Mouse (Mus musculus) right cerebral cortex, postnatal 36 days (tissue): ENCODE results near the gene Slc2a3.
A peak's percentile ranks its signal among the peaks of the same experiment; 100 is the strongest.
"Not testable (repeated sequence)": the region's sequence is repeated elsewhere in the genome, so short reads cannot be mapped to it uniquely, and the experiment has no call there.

Experiments
- DNase-seq, 2 experiments: peaks; one replicate each; pipeline ENCODE4 v3.0.0; 2022; ENCODE audit warnings: low spot score in 2 of 2, mixed read lengths in 1 of 2

Slc2a3 gene

DNA sequence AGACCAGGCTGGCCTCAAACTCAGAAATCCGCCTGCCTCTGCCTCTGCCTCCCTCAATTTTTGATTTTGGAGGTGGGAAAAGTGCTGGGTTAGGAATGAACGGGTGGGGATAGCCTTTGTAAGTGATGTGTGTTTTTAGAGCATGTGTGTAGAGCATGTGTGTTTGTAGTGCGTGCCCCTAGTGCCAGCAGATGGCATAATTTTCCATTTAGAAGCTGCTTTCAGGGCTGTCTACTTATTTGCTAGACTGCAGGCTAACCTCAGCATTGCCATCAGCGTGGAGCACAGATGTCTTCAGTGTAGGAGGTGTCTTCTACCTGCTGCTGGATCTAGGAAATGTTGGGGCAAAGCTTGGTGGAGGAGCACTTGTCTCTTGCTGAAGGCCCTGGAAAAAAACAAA lies 92.6 kb downstream of the Slc2a3 start:
- no peak for DNase-seq

DNA sequence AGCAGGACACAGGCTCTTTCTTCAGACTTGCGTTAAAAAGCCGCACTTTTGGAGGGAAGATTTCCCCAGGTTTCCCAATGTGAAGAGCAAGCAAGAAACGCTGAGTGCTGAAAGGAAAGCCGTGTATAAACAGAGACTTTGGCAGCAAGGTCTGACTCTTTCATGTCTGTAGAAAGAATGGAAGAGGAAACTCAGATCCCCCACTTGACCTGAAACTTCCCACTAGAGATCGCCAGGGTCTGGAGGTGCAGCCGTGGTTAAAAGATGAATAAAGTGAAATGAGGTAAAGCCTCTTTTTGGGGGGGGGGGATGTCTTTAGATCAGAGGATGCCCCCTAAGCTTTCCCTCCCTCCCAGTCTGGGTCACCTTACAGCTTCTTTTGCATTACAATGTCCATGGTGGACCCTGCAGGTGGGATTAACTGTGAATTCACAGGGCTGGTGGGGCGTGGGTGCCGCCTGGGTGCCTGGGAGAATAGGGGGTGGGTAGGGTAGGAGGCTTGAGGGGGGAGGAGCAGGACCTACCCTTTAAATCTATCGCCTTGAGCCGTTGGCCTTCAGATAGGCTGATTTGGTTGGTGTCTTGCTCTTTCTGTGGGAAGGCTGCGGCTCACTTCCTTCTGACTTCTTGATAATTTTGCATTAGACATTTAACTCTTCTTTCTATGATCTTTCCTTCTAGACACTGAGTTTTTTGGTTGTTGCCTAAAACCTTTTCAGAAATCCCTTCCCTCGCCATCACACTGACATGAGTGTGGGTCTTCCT lies 94.2 kb downstream of the Slc2a3 start, which contains the start of gene Nanog:
Nanog (plus strand) TSS at position 454 of the 765 bp plus-strand sequence.
- no peak for DNase-seq

DNA sequence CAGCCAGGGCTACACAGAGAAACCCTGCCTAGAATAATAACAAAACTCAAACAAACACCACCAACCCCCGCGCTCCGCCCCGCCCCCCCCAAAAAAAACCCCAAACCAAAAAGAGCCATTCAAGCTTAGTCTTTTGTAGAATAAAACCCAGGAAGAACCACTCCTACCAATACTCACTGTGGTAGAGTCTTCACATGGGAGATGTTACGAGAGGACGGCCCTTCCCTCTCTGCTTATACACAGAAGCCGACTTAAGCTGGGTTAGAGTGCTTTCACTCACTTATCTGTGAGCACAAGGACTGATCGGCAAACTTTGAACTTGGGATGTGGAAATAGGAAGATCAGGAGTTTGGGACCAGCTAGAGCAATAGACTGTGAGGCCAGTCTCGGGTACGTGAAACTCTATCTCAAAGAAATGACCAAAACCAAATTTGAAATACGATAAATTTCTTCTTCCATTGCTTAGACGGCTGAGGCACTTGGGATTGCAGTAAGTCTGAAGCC lies 95.1 kb downstream of the Slc2a3 start:
- no peak for DNase-seq

DNA sequence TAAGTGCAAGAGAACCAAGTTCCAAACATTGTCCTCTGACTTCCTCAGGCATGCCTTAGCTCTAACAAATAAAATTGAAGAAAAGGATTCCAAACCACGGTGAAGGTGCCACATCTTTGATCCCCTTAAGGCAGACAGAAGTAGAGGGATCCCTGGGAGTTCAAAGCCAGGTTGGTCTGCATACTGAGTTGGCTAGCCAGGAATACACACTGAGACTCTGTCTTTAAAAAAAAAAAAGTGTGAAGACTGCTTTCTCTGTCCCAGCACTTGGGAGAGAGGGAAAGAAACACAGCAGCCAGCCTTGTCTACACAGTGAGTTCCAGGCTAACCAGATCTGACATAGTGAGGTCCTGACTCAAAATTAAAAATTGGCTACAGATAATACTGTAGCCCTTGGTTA lies 97.7 kb downstream of the Slc2a3 start:
- DNase-seq, result no peak

DNA sequence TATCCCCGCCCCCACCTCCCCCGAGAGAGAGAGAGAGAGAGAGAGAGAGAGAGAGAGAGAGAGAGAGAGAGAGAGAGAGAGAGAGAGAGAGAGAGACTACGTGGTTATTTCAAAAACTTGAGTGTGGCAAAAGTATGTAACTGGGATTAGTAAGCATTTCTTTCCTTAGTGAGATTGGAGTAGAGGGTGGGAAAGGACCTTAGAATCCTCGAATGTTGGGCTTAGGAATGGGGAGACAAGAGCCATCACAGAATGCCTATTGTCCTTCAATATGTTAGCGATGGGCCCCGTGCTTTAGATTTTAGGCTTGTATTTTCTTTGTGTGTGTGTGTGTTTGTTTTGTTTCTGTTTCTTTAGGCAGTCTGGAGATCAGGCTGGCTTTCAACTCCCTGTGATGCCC lies 98.2 kb downstream of the Slc2a3 start:
- no peak for DNase-seq

DNA sequence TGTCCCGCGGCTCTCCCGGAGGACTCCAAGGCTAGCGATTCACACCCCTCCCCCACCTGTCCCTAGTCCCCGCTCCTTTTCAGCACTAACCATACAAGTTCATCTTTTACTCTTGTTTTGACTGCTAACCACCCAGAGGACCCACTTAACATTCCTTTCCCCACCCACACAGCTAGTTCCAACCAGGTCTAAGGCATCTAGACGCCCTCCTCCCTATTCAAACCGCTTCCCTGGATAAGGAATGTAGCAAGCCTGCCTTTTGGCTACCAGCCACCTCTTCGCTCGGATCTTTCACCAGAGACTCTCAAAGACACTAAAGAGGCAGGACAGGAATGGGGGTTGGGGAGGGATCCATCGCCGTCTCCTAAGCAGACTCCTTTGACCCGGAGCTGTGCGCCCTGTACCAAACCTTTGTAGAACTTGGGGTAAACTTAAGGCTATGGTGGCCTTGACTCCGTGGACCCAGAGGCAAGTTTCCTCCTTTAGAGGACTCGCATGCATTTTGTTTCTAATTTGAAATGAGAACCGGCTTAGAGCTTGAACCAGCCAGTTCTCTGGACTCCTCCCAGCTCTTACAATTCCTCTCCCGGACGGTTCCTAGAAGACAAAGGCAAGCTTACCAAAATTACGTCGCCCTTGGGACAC lies 98.8 kb downstream of the Slc2a3 start:
- DNase-seq, result no peak

DNA sequence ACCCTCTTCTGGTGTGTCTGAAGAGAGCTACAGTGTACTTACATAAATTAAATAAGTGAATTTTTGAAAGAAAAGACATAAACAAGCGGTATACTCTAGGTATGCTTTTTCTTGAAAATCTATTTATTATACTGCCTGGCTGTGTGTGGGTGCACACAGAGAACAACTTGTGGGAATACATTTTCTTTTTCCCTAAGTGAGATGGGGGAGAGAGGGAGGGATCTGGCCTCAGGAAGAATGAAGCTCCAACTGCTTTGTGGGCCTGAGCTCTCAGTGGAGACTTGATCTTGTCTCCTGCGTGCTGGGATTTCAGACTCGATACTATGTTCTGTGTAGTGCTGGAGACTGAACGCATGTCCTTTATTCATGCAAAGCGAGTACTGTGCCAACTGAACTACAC lies 99.6 kb downstream of the Slc2a3 start:
- peak in 1 of 2 experiments; percentile 6 for DNase-seq

DNA sequence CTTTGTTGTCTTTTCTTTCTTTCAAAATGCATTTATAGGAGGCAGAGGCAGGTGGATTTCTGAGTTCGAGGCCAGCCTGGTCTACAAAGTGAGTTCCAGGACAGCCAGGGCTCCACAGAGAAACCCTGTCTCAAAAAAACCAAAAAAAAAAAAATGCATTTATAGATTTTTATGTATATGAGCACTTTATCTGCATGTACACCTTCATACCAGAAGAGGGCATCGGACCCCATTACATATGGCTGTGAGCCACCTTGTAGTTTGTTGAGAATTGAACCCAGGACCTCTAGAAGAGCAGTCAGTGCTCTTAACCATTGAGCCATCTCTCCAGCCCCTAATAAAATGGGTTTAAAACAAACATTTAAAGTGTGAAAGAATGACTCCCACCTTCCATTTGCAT lies 101.8 kb downstream of the Slc2a3 start:
- not testable (repeated sequence) for DNase-seq

DNA sequence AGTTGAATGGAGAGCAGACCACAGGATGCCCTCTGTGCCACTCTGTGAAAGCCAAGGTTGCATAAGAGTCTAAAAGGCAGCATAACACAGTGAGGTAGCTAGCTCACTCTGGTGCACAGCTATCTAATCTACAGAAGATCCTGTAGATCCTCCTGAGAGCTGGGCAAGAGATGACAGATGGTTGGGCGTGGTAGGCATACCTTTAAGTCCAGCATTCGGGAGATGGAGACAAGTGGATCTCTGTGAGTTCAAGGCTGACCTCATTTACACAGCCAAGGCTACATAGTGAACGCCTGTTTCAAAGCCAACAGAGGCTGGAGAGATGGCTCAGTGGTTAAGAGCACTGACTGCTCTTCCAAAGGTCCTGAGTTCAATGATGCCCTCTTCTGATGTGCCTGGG lies 106.0 kb downstream of the Slc2a3 start:
- DNase-seq, result no peak

DNA sequence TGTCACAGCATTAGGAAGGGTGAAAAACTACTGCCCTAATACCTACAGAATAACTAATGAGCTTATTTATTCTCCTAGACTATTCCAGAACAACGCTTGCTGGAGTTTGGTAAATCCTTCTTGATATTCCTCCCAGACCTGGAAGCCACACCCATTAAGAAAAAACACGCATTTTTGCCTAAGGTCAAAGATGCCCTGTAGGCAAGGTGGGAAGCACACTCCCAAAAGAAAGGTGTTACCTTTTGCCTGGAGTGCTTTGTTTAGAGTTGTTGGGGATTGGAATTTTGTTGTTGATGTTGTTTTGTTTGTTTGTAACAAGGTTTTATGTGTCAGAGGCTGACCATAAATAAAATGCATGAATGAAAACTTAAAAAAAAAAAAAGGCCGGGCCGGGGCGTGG lies 111.4 kb downstream of the Slc2a3 start:
- no peak for DNase-seq

DNA sequence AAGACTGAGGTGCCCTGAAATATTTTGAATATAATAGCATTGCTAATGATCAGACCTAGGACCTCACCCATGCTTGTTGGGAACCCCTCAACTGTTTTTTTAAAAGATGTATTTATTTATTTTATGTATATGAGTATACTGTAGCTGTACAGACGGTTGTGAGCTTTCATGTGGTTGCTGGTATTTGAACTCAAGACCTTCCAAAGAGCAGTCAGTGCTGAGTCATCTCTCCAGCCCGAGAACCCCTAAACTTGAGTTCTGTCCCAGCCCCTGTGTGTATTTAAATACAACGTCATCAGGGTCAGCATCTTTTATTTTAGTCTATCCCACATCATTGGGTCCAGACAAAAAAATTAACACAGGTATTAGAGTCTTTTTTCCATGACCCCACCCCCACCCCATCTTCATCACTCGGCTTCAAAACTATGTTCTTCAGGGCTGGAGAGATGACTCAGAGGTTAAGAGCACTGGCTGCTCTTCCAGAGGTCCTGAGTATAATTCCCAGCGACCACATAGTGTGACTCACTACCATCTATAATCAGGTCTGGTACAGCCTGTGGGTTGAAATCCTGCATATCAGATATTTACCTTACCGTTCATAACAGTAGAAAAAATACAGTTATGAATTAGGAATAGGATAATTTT lies 111.9 kb downstream of the Slc2a3 start:
- no peak for DNase-seq

DNA sequence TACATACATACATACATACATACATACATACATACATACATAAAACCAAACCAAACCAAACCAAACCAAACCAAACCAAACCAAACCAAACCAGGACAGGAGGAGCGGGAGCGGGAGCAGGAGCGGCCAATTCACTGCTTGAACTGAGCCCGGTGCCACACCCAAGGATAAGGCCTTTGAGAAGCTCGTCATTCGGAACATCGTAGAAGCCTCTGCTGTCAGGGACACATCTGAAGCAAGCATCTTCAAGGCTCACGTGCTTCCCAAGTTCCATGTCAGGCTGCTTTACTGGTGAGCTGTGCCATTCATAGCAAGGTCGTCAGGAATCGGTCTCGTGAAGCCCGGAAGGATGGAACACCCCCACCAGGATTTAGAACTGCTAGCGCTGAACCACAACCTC lies 114.7 kb downstream of the Slc2a3 start:
- no peak for DNase-seq

DNA sequence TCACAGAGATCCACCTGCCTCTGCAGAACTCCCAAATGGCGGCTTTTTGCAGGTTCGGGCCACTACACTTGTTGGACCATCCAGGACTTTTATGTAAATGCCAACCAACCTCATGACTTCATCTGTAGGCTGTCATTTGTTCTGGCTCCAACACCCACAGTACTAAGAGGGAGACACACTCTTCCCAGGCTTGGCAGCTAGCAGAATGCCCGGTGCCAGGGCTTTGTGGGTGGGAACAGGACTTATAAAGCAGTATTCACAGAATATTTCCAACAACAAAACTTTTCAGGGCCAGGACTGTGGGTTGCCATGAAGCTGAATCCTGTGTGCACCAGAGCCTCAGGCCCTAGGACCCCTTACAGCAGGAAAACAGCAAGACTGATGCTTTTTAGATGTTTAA lies 118.8 kb downstream of the Slc2a3 start:
- peak; percentile 70 to 75 for DNase-seq
